Mouse (Mus musculus) gastrocnemius, adult 8-10 months (tissue): ENCODE measurements around the gene Gprc5d. TPM values are rescaled to one million over a fixed set of nuclear protein-coding genes. Genes with fewer than 3 reads are reported as not detected.

Source experiments
- DNase-seq, 2 experiments: peaks; one replicate each; pipeline ENCODE4 v3.0.0; 2022; ENCODE audit warnings: low spot score in 2 of 2
- total RNA-seq, 4 experiments: library from RNA; stranded (reverse); gene quantifications; 2 replicates each; pipeline ENCODE4 v1.2.4; 2022

The Gprc5d gene
- total RNA-seq, 4 experiments from 2014 or later, result not detected

GRCm38 (mm10) chr6:135136439-135137161, 18.5 kb upstream of the Gprc5d start:
- DNase-seq, result peak; percentile 8 to 22

- no peak for DNase-seq
Observed at GRCm38 (mm10) chr6:135135735-135136134, 17.7 kb upstream of the Gprc5d start.

- DNase-seq, result no peak
Observed at GRCm38 (mm10) chr6:135133486-135133885, 15.4 kb upstream of the Gprc5d start.

- DNase-seq, result no peak
Observed at GRCm38 (mm10) chr6:135133086-135133485, 15.0 kb upstream of the Gprc5d start.

GRCm38 (mm10) chr6:135124755-135125380, 6.8 kb upstream of the Gprc5d start:
- no peak for DNase-seq

- no peak for DNase-seq
Observed at GRCm38 (mm10) chr6:135116479-135116878, 1.6 kb downstream of the Gprc5d start.

GRCm38 (mm10) chr6:135113114-135113436, 5.0 kb downstream of the Gprc5d start:
- DNase-seq, result no peak

GRCm38 (mm10) chr6:135112411-135113113, 5.5 kb downstream of the Gprc5d start:
- DNase-seq, result no peak

GRCm38 (mm10) chr6:135107014-135107413, 11.1 kb downstream of the Gprc5d start:
- DNase-seq, result no peak

- no peak for DNase-seq
Observed at GRCm38 (mm10) chr6:135102736-135103303, 15.3 kb downstream of the Gprc5d start.

- DNase-seq, result no peak
Observed at GRCm38 (mm10) chr6:135100787-135101472, 17.2 kb downstream of the Gprc5d start.

- no peak for DNase-seq
Observed at GRCm38 (mm10) chr6:135092798-135093470, 25.1 kb downstream of the Gprc5d start.

GRCm38 (mm10) chr6:135090661-135091060, 27.4 kb downstream of the Gprc5d start:
- no peak for DNase-seq

- no peak for DNase-seq
Observed at GRCm38 (mm10) chr6:135089786-135090185, 28.3 kb downstream of the Gprc5d start.

- DNase-seq, result peak; percentile 41 to 45
Observed at GRCm38 (mm10) chr6:135087721-135088451, 30.2 kb downstream of the Gprc5d start.

- DNase-seq, result no peak
Observed at GRCm38 (mm10) chr6:135085703-135086102, 32.4 kb downstream of the Gprc5d start.

GRCm38 (mm10) chr6:135083991-135084502, 34.0 kb downstream of the Gprc5d start:
- DNase-seq, result no peak

GRCm38 (mm10) chr6:135078420-135078819, 39.7 kb downstream of the Gprc5d start:
- DNase-seq, result no peak

GRCm38 (mm10) chr6:135076202-135076601, 41.9 kb downstream of the Gprc5d start:
- DNase-seq, result no peak

- DNase-seq, result no peak
Observed at GRCm38 (mm10) chr6:135074405-135074947, 43.6 kb downstream of the Gprc5d start.
